Mouse (Mus musculus) brain, embryonic 14.5 days (tissue): ENCODE measurements at regions not wholly inside any gene's neighbourhood (a gene's known extent, or its start where the extent isn't known, plus 50 kb on each side); places are given as distances from the start of the nearest gene placed in this dataset.

Experiments used
- CTCF ChIP-seq: fragments of 200-500 bp; IDR thresholded peaks from 2 replicates; pipeline ENCODE4 v1.5.1; 2012; ENCODE audit warnings: inconsistent platforms, mild to moderate bottlenecking, moderate library complexity, borderline replicate concordance; ENCODE audit not compliant: insufficient read depth, insufficient read length; ENCODE audit errors: extremely low read depth
- POLR2A ChIP-seq: fragments of 200-500 bp; IDR thresholded peaks from 2 replicates; pipeline ENCODE4 v1.6.1; 2012; ENCODE audit warnings: mild to moderate bottlenecking, inconsistent platforms, borderline replicate concordance; ENCODE audit not compliant: poor library complexity, insufficient read depth, insufficient read length, severe bottlenecking; ENCODE audit errors: extremely low read depth

- TF ChIP-seq POLR2A, result no peak
- no peak for TF ChIP-seq CTCF
Observed at GRCm38 (mm10) chrX:99243251-99243650, 107.3 kb downstream of the Efnb1 start.
